Mouse (Mus musculus) E14TG2a.4 (cell line): ENCODE measurements at regions not wholly inside any gene's neighbourhood (a gene's known extent, or its start where the extent isn't known, plus 50 kb on each side); places are given as distances from the start of the nearest gene placed in this dataset.

ENCODE experiments used
- H3K27me3 ChIP-seq: 2 replicates; pipeline ENCODE4 v1.6.1; 2014; ENCODE audit warnings: low read length, control low read depth; ENCODE audit not compliant: insufficient read depth
- H3K36me3 ChIP-seq: 2 replicates; pipeline ENCODE4 v1.6.1; 2014; ENCODE audit warnings: low read length, control low read depth; ENCODE audit not compliant: insufficient read depth
- H3K4me1 ChIP-seq: replicated peaks from 2 replicates; pipeline ENCODE4 v1.6.1; 2014; ENCODE audit warnings: low read depth, low read length, control low read depth
- H3K4me3 ChIP-seq: replicated peaks from 2 replicates; pipeline ENCODE4 v1.5.1; 2014; ENCODE audit warnings: mild to moderate bottlenecking, low read length
- H3K9me3 ChIP-seq: 2 replicates; pipeline ENCODE4 v1.6.1; 2014; ENCODE audit warnings: low read length, control low read depth
- CTCF ChIP-seq: conservative IDR thresholded peaks from 2 replicates; pipeline ENCODE4 v1.5.1; 2014; ENCODE audit warnings: low read length
- NANOG ChIP-seq: IDR thresholded peaks from 2 replicates; pipeline ENCODE4 v1.6.1; 2014; ENCODE audit warnings: borderline replicate concordance, low read length, mixed read lengths
- POU5F1 ChIP-seq: IDR thresholded peaks from 2 replicates; pipeline ENCODE4 v1.6.1; 2014; ENCODE audit warnings: low read length, borderline replicate concordance

DNA sequence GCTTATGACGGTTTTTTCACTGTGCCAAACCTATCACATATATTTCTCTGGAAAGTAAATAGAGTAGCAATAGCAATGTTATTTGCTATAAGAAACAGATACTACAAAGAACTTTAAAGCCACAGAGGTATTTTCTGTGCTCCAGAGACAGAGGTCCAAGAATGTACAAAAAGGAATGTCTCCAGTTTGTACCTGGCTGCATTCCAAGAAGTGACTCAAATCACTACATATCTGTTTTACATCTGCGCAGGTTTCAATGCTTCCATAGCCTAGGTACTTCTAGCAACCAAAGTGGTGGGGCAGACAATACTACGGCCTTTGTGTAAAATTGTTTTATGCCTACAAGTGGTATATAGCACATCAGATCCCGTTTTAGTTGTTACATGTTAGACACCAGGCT lies 620.7 kb upstream of the Klf6 start:
- H3K27me3 ChIP-seq = no peaks in the 10 kb centered on the region
- no peak for TF ChIP-seq NANOG

GRCm38 (mm10) chr13:5242782-5243181 lies 618.5 kb upstream of the Klf6 start:
- peaks cover 43% of the 10 kb centered on the region for H3K9me3 ChIP-seq
- no peaks in the 10 kb centered on the region for H3K36me3 ChIP-seq
- H3K4me3 ChIP-seq = no peak overlapping the region
- no peaks in the 10 kb centered on the region for H3K4me1 ChIP-seq
- H3K27me3 ChIP-seq = no peaks in the 10 kb centered on the region
- TF ChIP-seq NANOG (no peak), CTCF (no peak), POU5F1 (no peak)

More for the DNA sequence above, 620.7 kb upstream of the Klf6 start:
- no peaks in the 10 kb centered on the region for H3K4me1 ChIP-seq
- H3K9me3 ChIP-seq = peaks cover 24% of the 10 kb centered on the region
- no peak overlapping the region for H3K4me3 ChIP-seq
- no peaks in the 10 kb centered on the region for H3K36me3 ChIP-seq

GRCm38 (mm10) chr13:5248671-5249391 lies 612.5 kb upstream of the Klf6 start:
- Histone ChIP-seq H3K27me3 (no peaks in the 10 kb centered on the region), H3K9me3 (peaks cover 63% of the 10 kb centered on the region), H3K4me1 (no peaks in the 10 kb centered on the region), H3K4me3 (no peak overlapping the region), H3K36me3 (no peaks in the 10 kb centered on the region)
- TF ChIP-seq NANOG (no peak), POU5F1 (no peak), CTCF (no peak)

GRCm38 (mm10) chr13:5257891-5258660 lies 603.2 kb upstream of the Klf6 start:
- Histone ChIP-seq H3K4me3 (no peak overlapping the region), H3K36me3 (no peaks in the 10 kb centered on the region), H3K27me3 (no peaks in the 10 kb centered on the region), H3K4me1 (no peaks in the 10 kb centered on the region), H3K9me3 (no peaks in the 10 kb centered on the region)
- no peak for TF ChIP-seq POU5F1
- TF ChIP-seq NANOG = no peak
- no peak for TF ChIP-seq CTCF

DNA sequence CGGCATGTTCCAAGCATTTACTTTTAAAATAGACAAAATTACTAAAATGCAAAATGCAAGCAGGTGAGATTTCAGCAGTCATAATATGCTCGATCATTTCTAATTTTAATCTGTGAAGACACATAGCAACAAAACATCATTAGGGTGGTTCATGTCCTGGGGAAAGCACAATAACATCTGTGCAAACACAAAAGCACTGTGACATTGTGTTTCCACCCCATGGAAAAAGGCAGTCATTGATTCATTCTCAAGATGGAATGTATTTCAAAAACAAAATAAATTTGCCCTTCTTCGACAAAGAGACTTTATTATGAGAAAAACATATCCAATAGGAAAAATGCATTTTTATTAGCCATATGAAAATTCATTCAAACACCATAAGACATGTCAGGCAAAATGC lies 601.5 kb upstream of the Klf6 start:
- Histone ChIP-seq H3K27me3 (no peaks in the 10 kb centered on the region), H3K9me3 (no peaks in the 10 kb centered on the region), H3K36me3 (no peaks in the 10 kb centered on the region), H3K4me1 (no peaks in the 10 kb centered on the region), H3K4me3 (no peak overlapping the region)
- TF ChIP-seq POU5F1 = no peak
- no peak for TF ChIP-seq CTCF
- TF ChIP-seq NANOG = no peak

DNA sequence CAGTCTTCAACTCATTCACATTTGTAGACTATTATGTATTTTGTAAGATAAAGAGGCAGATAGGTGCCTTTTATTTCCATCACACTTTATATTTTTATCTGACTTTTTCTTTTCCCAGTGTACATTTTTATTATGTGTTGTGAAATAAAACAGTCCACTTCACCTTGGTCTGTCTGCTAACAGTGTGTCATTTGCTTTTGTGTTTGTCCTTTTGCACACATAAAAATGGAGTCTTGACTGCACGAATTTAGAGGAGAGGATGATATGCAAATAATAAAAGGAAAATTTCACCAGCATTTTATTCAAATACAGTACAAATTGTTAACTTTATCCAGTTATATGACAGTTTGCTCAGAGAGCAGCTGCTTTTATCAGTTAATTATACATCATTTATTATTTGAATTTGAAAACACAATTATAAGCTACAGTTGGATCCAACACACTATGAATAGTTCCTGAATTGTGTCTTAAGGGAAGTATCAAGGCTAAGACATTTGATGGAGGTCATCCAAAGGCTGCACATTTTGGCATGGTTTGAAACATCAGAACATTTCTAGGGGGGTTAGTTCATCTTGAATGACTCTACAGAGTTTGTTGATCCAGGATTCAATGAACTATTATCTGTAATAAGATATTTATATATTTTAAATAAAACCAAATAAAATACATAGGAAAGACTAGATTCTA lies 588.6 kb upstream of the Klf6 start:
- peaks cover 26% of the 10 kb centered on the region for H3K9me3 ChIP-seq
- no peaks in the 10 kb centered on the region for H3K4me1 ChIP-seq
- TF ChIP-seq POU5F1 (no peak), CTCF (no peak), NANOG (no peak)
- H3K4me3 ChIP-seq = no peak overlapping the region
- H3K27me3 ChIP-seq = no peaks in the 10 kb centered on the region
- H3K36me3 ChIP-seq = no peaks in the 10 kb centered on the region

DNA sequence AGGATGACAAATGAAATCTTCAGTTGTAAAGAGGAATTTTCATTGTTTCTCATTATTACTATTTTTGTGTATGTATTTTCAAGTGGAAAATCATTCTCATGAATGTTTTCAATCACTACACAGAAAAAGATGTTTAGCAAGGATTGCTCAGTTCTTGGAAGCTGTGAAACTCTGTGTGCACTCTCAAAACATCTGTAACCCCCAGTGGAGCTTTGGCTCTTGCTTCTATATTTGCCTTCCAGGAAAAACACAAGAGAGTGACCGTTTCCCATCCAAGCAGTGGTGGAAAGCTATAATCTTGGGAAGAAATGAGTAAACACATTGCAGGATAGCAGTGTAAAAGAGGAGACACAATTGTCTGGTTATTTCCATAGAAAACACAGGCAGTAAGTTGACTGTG lies 584.7 kb upstream of the Klf6 start:
- peaks cover 29% of the 10 kb centered on the region for H3K9me3 ChIP-seq
- no peaks in the 10 kb centered on the region for H3K36me3 ChIP-seq
- no peaks in the 10 kb centered on the region for H3K4me1 ChIP-seq
- no peak overlapping the region for H3K4me3 ChIP-seq
- TF ChIP-seq CTCF (no peak), NANOG (no peak), POU5F1 (no peak)
- H3K27me3 ChIP-seq = no peaks in the 10 kb centered on the region

DNA sequence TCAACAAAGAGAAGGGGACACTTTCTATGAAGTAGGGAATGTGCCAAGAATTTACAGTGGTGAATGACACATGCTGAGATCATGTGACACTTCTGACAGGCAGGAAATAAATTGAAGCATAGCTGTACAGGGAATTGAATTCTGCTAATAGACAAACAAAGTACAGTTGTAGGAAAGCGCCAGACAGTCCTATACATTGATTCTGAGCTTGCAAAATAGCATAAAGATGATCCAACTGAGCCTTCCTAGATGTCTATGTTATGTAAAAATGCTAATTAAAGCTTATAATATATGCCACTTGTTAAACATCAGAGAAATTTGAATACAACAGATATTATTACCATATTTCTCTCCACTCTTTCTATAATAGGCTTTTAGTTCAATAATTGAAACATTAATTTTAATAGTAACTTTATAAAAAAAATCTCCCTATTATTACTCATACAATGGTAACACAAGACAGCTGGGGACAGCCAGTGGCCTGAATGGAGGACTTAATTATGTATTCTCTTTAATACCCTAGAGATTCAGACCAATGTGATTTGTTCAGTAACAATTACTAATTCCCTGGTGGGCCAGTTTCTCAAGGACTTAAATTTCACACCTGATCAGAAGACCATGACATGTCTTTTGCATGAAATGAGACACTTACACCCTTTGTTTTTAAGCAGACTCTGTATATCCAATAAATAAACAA lies 571.4 kb upstream of the Klf6 start:
- no peak for TF ChIP-seq NANOG
- TF ChIP-seq CTCF = no peak
- no peak for TF ChIP-seq POU5F1
- H3K4me1 ChIP-seq = no peaks in the 10 kb centered on the region
- H3K36me3 ChIP-seq = no peaks in the 10 kb centered on the region
- H3K4me3 ChIP-seq = no peak overlapping the region
- H3K27me3 ChIP-seq = no peaks in the 10 kb centered on the region
- peaks cover 14% of the 10 kb centered on the region for H3K9me3 ChIP-seq
